Mouse (Mus musculus): ENCODE results near the gene Fosl2.
A peak's percentile ranks its signal among the peaks of the same experiment; 100 is the strongest.

Fosl2 gene

GRCm38 (mm10) chr5:32135336-32136206 is at the start of gene Fosl2:
Gene Fosl2 (plus strand): TSS chr5:32135801.
- peak; percentile 99 to 100 for DNase-seq (ENCODE audit: inconsistent age in 2 of 2, low spot score in 1 of 2)

DNA sequence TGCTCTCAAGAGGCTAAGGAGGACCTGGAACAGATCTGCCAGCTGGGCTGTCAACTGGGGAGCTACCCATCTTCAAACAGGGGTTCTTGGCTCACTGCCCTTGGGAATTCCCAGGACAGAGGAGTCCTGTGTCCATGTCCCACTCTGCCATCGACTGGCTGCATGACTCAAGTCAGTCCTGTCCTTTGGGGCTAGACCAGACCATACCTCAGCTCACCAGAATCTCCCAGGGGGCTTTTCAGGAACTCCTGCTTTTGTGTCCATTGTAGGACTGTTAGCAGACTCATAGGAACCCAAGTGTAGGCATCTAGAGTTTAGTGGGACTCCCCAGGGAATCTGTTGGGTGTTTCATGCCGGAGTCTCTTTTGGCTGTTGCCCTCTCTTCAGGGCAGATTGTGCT is 49.6 kb upstream of the Fosl2 start:
- DNase-seq (ENCODE audit: inconsistent age in 2 of 2, low spot score in 1 of 2), result peak in 1 of 2 experiments; percentile 27

DNA sequence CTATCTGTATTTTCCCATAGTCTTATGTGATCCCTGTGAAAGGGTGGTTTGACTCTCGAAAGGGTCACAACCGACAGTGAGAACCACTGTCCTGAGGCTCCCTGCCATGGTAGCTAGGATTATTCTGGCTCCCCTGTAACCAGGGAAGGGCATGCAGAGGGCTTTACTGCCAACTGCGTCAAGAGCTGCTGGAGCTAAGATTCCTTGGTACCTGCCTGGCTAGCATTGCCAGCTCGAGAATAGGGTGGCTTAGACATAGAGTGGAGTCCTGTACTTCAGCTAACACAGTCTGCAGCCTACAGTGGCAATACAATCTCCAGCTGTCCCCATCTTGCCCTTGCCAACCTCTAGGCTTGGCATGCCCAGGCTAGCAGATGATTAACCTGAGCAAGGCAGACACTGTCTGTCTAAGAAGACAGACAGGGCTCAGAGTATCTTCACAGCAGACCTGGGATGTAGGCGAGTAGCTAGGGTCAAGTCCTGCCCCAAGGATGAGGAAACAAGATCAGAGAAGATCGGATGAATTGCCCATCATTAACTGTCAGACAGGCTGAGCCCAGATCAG is 49.0 kb upstream of the Fosl2 start:
- no peak for DNase-seq (ENCODE audit: inconsistent age in 2 of 2, low spot score in 1 of 2)

GRCm38 (mm10) chr5:32089481-32089880 is 46.1 kb upstream of the Fosl2 start:
- peak in 1 of 2 experiments; percentile 52 for DNase-seq (ENCODE audit: inconsistent age in 2 of 2, low spot score in 1 of 2)

DNA sequence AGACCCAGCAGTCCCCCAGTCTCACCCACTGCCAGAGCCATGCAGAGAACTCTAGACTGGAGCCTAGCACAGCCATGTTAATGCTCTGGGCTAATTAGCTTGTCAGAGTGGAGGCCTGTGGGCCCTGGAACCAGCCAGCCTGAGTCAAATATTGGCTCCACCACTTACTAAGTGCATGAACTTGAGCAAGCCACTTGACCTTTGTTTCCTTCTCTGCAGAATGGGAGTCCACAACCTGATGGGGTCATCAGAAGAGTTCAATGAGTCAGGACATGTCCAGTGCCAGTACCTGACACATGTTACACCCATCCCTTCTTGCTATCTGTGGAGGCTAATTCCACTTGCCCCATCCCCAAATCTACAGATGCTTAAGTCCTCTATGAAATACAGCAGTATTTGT is 43.3 kb upstream of the Fosl2 start:
- no peak for DNase-seq (ENCODE audit: inconsistent age in 2 of 2, low spot score in 1 of 2)

GRCm38 (mm10) chr5:32098691-32099090 is 36.9 kb upstream of the Fosl2 start:
- DNase-seq (ENCODE audit: inconsistent age in 2 of 2, low spot score in 1 of 2), result no peak

GRCm38 (mm10) chr5:32102484-32102883 is 33.1 kb upstream of the Fosl2 start:
- DNase-seq (ENCODE audit: inconsistent age in 2 of 2, low spot score in 1 of 2), result peak; percentile 60 to 84

GRCm38 (mm10) chr5:32102971-32103431 is 32.6 kb upstream of the Fosl2 start:
- DNase-seq (ENCODE audit: inconsistent age in 2 of 2, low spot score in 1 of 2), result peak in 1 of 2 experiments; percentile 65

DNA sequence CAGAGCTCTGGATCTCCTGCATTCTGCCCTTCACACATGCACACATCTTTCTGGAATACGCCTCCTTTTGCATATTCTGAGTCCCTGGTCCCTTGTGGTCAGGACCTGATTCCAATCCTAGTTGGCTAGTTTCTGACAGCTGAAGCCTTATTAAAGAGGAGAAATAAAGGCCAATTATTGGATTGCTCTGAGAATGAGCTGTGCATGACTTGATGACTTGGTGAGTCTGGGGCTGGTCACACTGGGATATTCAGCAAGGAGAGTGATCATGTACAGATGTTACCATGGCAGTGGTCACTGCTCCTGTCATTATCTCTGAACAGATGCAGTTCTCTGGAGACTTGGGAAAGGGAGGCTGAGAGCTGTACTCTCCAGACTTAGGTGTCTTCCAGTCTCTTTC is 32.1 kb upstream of the Fosl2 start:
- DNase-seq (ENCODE audit: inconsistent age in 2 of 2, low spot score in 1 of 2), result no peak

DNA sequence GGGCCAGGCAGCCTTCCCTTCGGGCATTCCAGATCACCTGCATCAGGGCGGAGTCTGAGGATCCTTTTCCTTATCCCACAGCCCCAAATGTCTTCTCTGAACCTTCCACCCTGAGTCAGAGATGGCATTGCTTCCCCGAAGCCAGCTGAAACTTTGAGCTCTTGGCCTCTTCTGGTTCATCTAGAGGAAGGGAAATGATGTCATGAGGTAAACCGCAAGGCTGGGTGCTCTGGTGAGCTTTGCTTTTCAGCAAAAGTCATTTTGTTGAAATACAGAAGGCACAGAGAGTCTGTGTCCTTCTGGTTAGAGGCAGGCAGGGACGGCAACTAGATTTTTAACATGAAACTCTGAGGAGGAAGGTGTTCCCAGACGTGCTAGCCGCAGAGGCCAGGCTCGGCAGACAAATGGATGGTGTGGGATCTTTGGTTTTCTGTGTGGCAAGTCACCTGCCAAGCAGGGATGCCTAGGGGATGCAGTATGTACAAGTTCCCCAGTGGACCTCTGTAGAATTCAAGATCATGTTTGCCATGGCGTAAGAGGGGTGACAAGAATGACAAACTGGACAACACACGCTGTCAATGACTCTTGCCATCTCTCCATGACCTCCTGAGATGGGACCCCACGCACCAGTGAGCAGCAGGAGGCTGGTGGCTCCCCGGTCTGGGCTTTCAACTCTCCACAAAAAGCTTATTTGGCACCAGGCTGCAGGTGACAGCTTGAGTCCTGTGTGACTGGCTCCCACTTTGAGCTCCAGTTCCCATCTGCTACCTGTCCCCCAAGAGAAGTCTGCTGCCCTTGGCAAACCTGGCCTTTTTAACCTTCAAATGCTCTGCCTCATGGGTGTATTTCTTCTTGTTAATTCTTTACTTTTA is 31.2 kb upstream of the Fosl2 start:
- DNase-seq (ENCODE audit: inconsistent age in 2 of 2, low spot score in 1 of 2), result no peak

- peak; percentile 39 to 59 for DNase-seq (ENCODE audit: inconsistent age in 2 of 2, low spot score in 1 of 2)
Observed at GRCm38 (mm10) chr5:32106473-32107140, 29.0 kb upstream of the Fosl2 start.

- DNase-seq (ENCODE audit: inconsistent age in 2 of 2, low spot score in 1 of 2), result no peak
Observed at GRCm38 (mm10) chr5:32110651-32111050, 24.9 kb upstream of the Fosl2 start.

GRCm38 (mm10) chr5:32112206-32112916 is 23.2 kb upstream of the Fosl2 start:
- no peak for DNase-seq (ENCODE audit: inconsistent age in 2 of 2, low spot score in 1 of 2)

DNA sequence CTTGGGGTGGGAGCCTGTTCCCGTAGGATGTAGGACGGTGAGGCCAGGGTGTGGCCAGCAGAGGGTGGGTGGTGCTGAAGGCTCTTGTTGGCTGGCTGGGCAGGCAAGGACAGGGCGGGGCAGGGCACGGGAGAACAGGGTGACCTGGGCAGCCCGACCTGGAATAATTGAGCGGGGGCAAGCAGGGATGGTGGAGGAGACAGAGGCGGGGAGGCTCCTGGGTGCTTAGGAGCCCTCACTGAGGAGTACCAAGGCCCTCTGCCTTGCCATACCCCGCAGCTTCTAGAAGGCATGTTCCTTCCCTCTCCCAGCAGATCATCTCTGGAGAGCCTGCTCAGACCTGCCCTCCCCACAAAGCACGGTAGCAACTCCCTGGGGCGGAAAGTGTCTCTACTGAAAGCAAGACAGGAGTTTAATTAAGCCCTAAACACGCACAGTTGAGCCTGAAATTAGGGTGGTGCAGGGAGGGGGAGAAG is 14.7 kb upstream of the Fosl2 start:
- no peak for DNase-seq (ENCODE audit: inconsistent age in 2 of 2, low spot score in 1 of 2)

DNA sequence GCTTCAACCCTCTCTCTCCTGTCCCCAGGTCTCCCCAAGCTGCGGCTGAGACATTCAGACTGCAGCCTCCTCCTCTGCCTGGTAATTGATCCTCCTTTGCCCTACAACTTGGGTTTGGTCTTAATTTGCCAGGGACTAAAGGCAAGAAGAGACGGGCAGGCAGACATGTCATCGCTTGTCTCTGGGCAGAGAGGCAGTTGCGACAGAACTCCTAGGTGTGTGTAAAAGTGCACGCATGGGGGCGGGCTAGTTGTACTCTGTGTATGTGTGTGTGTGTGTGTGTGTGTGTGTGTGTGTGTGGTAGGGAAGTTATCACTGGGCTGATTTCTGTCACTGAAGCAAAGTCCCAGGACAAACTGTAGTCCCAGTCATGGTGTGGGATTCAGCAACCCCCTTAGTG is 13.7 kb upstream of the Fosl2 start:
- DNase-seq (ENCODE audit: inconsistent age in 2 of 2, low spot score in 1 of 2), result no peak

DNA sequence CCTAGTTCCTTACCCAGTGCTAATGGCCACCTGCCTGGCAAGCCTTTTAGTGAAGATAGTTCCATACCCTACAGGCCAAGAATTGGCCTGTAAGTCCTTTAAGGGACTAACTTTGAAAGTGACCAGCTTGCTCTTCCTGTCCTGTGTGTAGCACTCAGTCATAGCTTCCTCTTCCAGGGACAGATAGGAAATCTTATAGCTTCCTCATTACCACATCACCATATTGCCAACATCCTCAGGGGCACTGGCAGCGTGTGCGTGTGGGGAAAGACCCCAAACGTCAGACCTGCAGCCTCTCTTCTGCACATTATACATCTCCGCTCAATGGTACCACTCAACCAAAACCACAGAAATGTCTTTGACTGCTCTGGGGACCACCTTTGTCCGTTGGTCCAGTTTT is 13.2 kb upstream of the Fosl2 start:
- no peak for DNase-seq (ENCODE audit: inconsistent age in 2 of 2, low spot score in 1 of 2)

- DNase-seq (ENCODE audit: inconsistent age in 2 of 2, low spot score in 1 of 2), result no peak
Observed at GRCm38 (mm10) chr5:32124957-32125356, 10.6 kb upstream of the Fosl2 start.

GRCm38 (mm10) chr5:32127226-32127625 is 8.4 kb upstream of the Fosl2 start:
- no peak for DNase-seq (ENCODE audit: inconsistent age in 2 of 2, low spot score in 1 of 2)

- no peak for DNase-seq (ENCODE audit: inconsistent age in 2 of 2, low spot score in 1 of 2)
Observed at GRCm38 (mm10) chr5:32127927-32128326, 7.7 kb upstream of the Fosl2 start.

DNA sequence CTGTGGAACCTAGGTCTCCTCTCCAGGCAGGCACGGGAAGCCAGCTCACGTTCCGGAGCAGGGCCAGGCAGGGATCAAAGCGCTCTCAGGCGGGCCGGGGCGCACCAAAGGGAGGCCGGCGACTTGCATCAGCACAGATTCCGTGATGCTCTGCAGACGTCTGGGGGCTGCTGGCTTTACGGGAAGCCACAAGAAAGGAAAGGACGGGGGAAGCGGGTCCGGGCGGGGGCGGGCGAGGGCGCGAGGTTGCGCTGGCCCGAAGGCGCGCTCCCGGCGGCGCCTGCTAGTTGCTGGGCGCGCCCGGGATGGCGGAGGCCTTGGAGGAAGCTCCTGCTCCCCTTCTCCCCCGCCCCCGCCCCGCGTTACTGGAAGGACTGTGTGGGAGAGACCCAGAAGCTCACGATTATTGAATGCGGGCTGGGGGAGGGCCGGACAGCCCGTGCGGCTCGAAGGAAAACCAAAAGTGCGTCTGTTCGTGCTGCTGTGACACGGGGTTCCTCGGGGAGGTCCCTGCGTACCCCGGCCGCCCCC is 2.6 kb upstream of the Fosl2 start:
- peak; percentile 83 to 94 for DNase-seq (ENCODE audit: inconsistent age in 2 of 2, low spot score in 1 of 2)

Measured in adrenal gland, adult (tissue).